Mouse (Mus musculus) CH12.LX (cell line): ENCODE data around the gene Pxmp4. TPM values are rescaled to one million over a fixed set of nuclear protein-coding genes. Genes with fewer than 3 reads are reported as not detected.

Source experiments
- DNase-seq: peaks from one replicate; pipeline ENCODE4 v3.0.0-alpha.2; 2013; ENCODE audit errors: extremely low read depth
- H3K27ac ChIP-seq: 2 replicates; pipeline ENCODE4 v1.5.1; 2012; ENCODE audit warnings: low read depth, mild to moderate bottlenecking, control low read depth, moderate library complexity; ENCODE audit not compliant: insufficient read depth
- H3K27me3 ChIP-seq: replicated peaks from 2 replicates; pipeline ENCODE3; 2012; ENCODE audit warnings: inconsistent platforms
- H3K36me3 ChIP-seq, 2 experiments: replicated peaks in 1 of 2; 2 replicates each; pipeline versions ENCODE3 to v1.6.1; 2012; ENCODE audit warnings: inconsistent platforms in 1 of 2, low read length in 1 of 2, mild to moderate bottlenecking in 1 of 2, mixed read lengths in 1 of 2, moderate library complexity in 1 of 2; ENCODE audit not compliant: control insufficient read depth in 1 of 2, insufficient read depth in 1 of 2
- H3K4me1 ChIP-seq, 2 experiments: 2 replicates each; pipeline ENCODE4 v1.6.1; 2012; ENCODE audit warnings: inconsistent platforms in 1 of 2, moderate library complexity in 1 of 2; ENCODE audit not compliant: insufficient read depth in 2 of 2, control insufficient read depth in 1 of 2
- H3K4me2 ChIP-seq: 2 replicates; pipeline ENCODE4 v1.6.1; 2012; ENCODE audit warnings: low read depth, mild to moderate bottlenecking, control low read depth; ENCODE audit not compliant: poor library complexity, insufficient read depth, severe bottlenecking
- H3K4me3 ChIP-seq, 3 experiments: fragments of 150-350 bp in 1 of 3; sonication (generic) in 1 of 3; replicated peaks in 1 of 3; 2 replicates each; pipeline versions ENCODE3 to v1.5.1; 2011 to 2012; ENCODE audit warnings: low read depth in 2 of 3, low read length in 2 of 3, mild to moderate bottlenecking in 2 of 3, moderate library complexity in 2 of 3, control low read depth in 1 of 3, improper control_type of control experiment in 1 of 3, inconsistent platforms in 1 of 3, mixed read lengths in 1 of 3; ENCODE audit not compliant: poor library complexity in 1 of 3
- H3K79me2 ChIP-seq: replicated peaks from 2 replicates; pipeline ENCODE4 v1.6.1; 2012; ENCODE audit warnings: mild to moderate bottlenecking, moderate library complexity; ENCODE audit not compliant: control insufficient read depth, poor library complexity, insufficient read depth, severe bottlenecking; ENCODE audit errors: extremely low read depth
- H3K9ac ChIP-seq: 2 replicates; pipeline ENCODE4 v1.6.1; 2012; ENCODE audit warnings: low read depth, mild to moderate bottlenecking, control low read depth, moderate library complexity; ENCODE audit not compliant: insufficient read depth
- H3K9me3 ChIP-seq: replicated peaks from 2 replicates; pipeline ENCODE3; 2012; ENCODE audit warnings: low read length, inconsistent platforms, mixed read lengths
- BHLHE40 ChIP-seq: IDR thresholded peaks from 2 replicates; pipeline ENCODE4 v1.6.1; 2011; ENCODE audit warnings: mild to moderate bottlenecking, low read depth, low read length, improper control_type of control experiment
- CHD1 ChIP-seq: IDR thresholded peaks from 2 replicates; pipeline ENCODE4 v1.6.1; 2012; ENCODE audit warnings: low read depth, low read length, improper control_type of control experiment, inconsistent platforms
- E2F4 ChIP-seq: IDR thresholded peaks from 2 replicates; pipeline ENCODE4 v1.6.1; 2011; ENCODE audit warnings: low read depth, low read length, improper control_type of control experiment; ENCODE audit not compliant: insufficient replicate concordance
- EP300 ChIP-seq: IDR thresholded peaks from 2 replicates; pipeline ENCODE4 v1.6.1; 2011; ENCODE audit warnings: low read length, improper control_type of control experiment
- GABPA ChIP-seq: IDR thresholded peaks from 2 replicates; pipeline ENCODE4 v1.6.1; 2012; ENCODE audit warnings: low read depth, low read length, improper control_type of control experiment, inconsistent platforms; ENCODE audit not compliant: insufficient replicate concordance
- JUN ChIP-seq: IDR thresholded peaks from 2 replicates; pipeline ENCODE4 v1.6.1; 2011; ENCODE audit warnings: low read depth, mild to moderate bottlenecking, low read length, improper control_type of control experiment, moderate library complexity; ENCODE audit not compliant: insufficient read depth
- JUND ChIP-seq: conservative IDR thresholded peaks from 2 replicates; pipeline ENCODE4 v1.6.1; 2011; ENCODE audit warnings: low read depth, low read length, improper control_type of control experiment
- MAFK ChIP-seq: IDR thresholded peaks from 2 replicates; pipeline ENCODE4 v1.6.1; 2011; ENCODE audit warnings: low read length, improper control_type of control experiment; ENCODE audit not compliant: insufficient replicate concordance
- MAX ChIP-seq: IDR thresholded peaks from 2 replicates; pipeline ENCODE4 v1.6.1; 2011; ENCODE audit warnings: low read length, improper control_type of control experiment
- MXI1 ChIP-seq: IDR thresholded peaks from 2 replicates; pipeline ENCODE4 v1.6.1; 2011; ENCODE audit warnings: mild to moderate bottlenecking, low read depth, low read length, improper control_type of control experiment
- MYC ChIP-seq: IDR thresholded peaks from 2 replicates; pipeline ENCODE4 v1.6.1; 2011; ENCODE audit warnings: low read depth, mild to moderate bottlenecking, improper control_type of control experiment, low read length
- NRF1 ChIP-seq: IDR thresholded peaks from 2 replicates; pipeline ENCODE4 v1.6.1; 2014; ENCODE audit warnings: low read depth, mild to moderate bottlenecking, inconsistent platforms, low read length, improper control_type of control experiment, moderate library complexity
- PAX5 ChIP-seq: IDR thresholded peaks from 2 replicates; pipeline ENCODE4 v1.6.1; 2012; ENCODE audit warnings: low read length, inconsistent platforms, mixed read lengths
- POLR2A ChIP-seq: IDR thresholded peaks from 2 replicates; pipeline ENCODE4 v1.6.1; 2011; ENCODE audit warnings: low read depth, mild to moderate bottlenecking, improper control_type of control experiment, low read length
- POLR2AphosphoS2 ChIP-seq: IDR thresholded peaks from 2 replicates; pipeline ENCODE4 v1.6.1; 2011; ENCODE audit warnings: low read depth, low read length, improper control_type of control experiment
- SIN3A ChIP-seq: IDR thresholded peaks from 2 replicates; pipeline ENCODE4 v1.6.1; 2012; ENCODE audit warnings: low read length, improper control_type of control experiment, inconsistent platforms
- TCF12 ChIP-seq: IDR thresholded peaks from 2 replicates; pipeline ENCODE4 v1.6.1; 2014; ENCODE audit warnings: low read depth, mild to moderate bottlenecking, inconsistent platforms, low read length, improper control_type of control experiment
- USF1 ChIP-seq: IDR thresholded peaks from 2 replicates; pipeline ENCODE4 v1.6.1; 2014; ENCODE audit warnings: low read depth, mild to moderate bottlenecking, inconsistent platforms, low read length, improper control_type of control experiment
- USF2 ChIP-seq: conservative IDR thresholded peaks from 2 replicates; pipeline ENCODE4 v1.6.1; 2011; ENCODE audit warnings: low read depth, low read length, improper control_type of control experiment
- ZC3H11A ChIP-seq: IDR thresholded peaks from 2 replicates; pipeline ENCODE4 v1.6.1; 2012; ENCODE audit warnings: low read depth, mild to moderate bottlenecking, inconsistent platforms, low read length, improper control_type of control experiment
- ZKSCAN1 ChIP-seq: IDR thresholded peaks from 2 replicates; pipeline ENCODE4 v1.6.1; 2012; ENCODE audit warnings: low read depth, inconsistent platforms, low read length, improper control_type of control experiment, borderline replicate concordance
- ZMIZ1 ChIP-seq: IDR thresholded peaks from 2 replicates; pipeline ENCODE4 v1.6.1; 2012; ENCODE audit warnings: low read depth, mild to moderate bottlenecking, inconsistent platforms, low read length, improper control_type of control experiment
- ZNF384 ChIP-seq: IDR thresholded peaks from 2 replicates; pipeline ENCODE4 v1.6.1; 2012; ENCODE audit warnings: low read depth, low read length, improper control_type of control experiment, inconsistent platforms
- dilution Hi-C: fragments of 300-500 bp; cut with MboI; formaldehyde crosslinking; loops from 2 replicates; pipeline ENCODE4 v1.14.3; 2020; ENCODE audit warnings: low sequenced_read_pairs; ENCODE audit not compliant: extremely low pct_unique_long_range_greater_than_20kb, extremely low pct_ligation_motif_present
- in situ Hi-C: fragments of 300-500 bp; cut with MboI; formaldehyde crosslinking; loops from 3 replicates; pipeline ENCODE4 v1.14.3; 2019; ENCODE audit warnings: low sequenced_read_pairs, low pct_ligation_motif_present, low pct_unique_long_range_greater_than_20kb, mixed read lengths
- polyA plus RNA-seq: library from polyadenylated mRNA; unstranded; fragments of >175 nt; gene quantifications from 2 replicates; pipeline ENCODE4 v1.2.1, GENCODE M21; 2012; ENCODE audit warnings: low read depth; ENCODE audit not compliant: insufficient read length
- total RNA-seq, 2 experiments: library from RNA; depleted of rRNA; stranded (reverse); fragments of 300-350 nt in 1 of 2; fragments of >200 nt in 1 of 2; gene quantifications; 2 replicates each; pipeline ENCODE4 v1.2.3; 2012 to 2014

The Pxmp4 gene
- total and polyA plus RNA-seq, 3 experiments, result 6.0 to 9.4 (median 7.6) TPM

DNA sequence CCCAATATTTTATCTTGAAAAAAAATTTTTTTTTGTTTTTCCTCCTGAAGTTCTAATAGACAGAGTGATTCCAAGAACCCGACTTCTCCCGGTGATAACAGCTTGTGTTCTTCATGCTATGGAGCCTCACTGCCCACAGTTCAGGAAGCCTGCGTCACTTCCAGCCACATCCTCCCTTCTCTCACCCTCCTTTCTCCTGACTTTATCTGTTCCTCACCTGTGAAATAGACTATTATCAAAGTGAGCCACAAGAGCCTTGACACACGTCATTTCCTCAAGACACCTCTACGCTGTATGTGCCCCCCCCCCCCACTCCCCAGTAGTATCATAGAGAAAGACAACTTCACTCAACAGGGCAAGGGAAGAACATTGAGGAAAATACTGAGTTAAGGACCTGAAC is 12.2 kb upstream of the Pxmp4 start:
- in situ Hi-C loops, result no loop called here
- Histone ChIP-seq H3K4me3 (no peak overlapping the region), H3K27ac (no peak overlapping the region), H3K4me2 (no peak overlapping the region), H3K79me2 (no peaks in the 10 kb centered on the region), H3K4me1 (peaks cover 0 to 9% of the 10 kb centered on the region in 2 experiments; a peak in 3 of 4 replicates), H3K9me3 (no peaks in the 10 kb centered on the region), H3K36me3 (no peaks in the 10 kb centered on the region), H3K9ac (no peak overlapping the region), H3K27me3 (no peaks in the 10 kb centered on the region)
- no peak for DNase-seq
- dilution Hi-C loops, result no loop called here
- no peak for TF ChIP-seq TCF12
- TF ChIP-seq ZMIZ1, result no peak
- TF ChIP-seq BHLHE40, result no peak
- TF ChIP-seq CHD1, result no peak
- TF ChIP-seq POLR2A, result no peak
- no peak for TF ChIP-seq GABPA
- TF ChIP-seq MYC, result no peak
- no peak for TF ChIP-seq EP300
- no peak for TF ChIP-seq SIN3A
- TF ChIP-seq POLR2AphosphoS2, result no peak
- no peak for TF ChIP-seq PAX5
- no peak for TF ChIP-seq ZNF384
- TF ChIP-seq MAFK, result no peak
- no peak for TF ChIP-seq NRF1
- TF ChIP-seq ZKSCAN1, result no peak
- no peak for TF ChIP-seq USF2
- no peak for TF ChIP-seq USF1

DNA sequence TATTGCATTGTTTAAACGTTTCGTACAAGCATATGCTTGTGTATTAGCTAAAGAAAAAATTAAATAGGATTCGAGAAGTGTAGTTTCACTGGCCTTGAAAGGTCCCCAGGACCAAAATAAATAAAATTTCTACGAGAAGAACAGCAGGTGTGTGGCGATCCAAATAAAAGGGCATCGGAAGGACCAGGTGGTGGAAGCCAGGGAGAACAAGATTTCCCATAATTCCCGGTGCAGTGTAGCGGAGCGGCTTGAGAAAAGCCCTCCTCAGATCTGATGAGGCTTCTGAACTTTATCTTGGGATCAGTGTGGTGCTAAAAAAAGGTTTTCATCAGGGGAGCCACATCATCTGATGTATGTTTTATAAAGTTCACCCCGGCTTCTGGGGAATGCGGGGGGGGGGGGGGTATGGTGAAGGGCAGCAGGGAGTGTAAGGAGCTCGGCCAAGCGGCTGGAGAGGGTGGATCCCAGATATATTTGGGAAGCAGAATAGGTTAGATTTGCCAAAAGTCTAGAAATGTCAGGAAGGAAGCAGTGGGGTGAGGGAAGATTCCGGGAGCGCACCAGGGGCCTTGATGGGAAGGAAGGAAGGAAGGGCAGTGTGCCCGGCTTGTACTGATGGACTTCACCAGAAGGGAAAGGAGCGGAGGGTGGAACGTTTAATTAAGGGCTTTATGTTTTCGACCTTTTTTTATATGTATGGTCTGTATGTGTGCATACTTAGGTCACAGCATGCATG is 11.5 kb upstream of the Pxmp4 start:
- no peak overlapping the region for H3K4me3 ChIP-seq
- peaks cover 0 to 9% of the 10 kb centered on the region in 2 experiments; a peak in 3 of 4 replicates for H3K4me1 ChIP-seq
- no peaks in the 10 kb centered on the region for H3K36me3 ChIP-seq
- no peaks in the 10 kb centered on the region for H3K79me2 ChIP-seq
- no peak for DNase-seq
- no peak overlapping the region for H3K9ac ChIP-seq
- H3K9me3 ChIP-seq, result no peaks in the 10 kb centered on the region
- no peak overlapping the region for H3K4me2 ChIP-seq
- in situ Hi-C loops (no loop called here), dilution Hi-C loops (no loop called here)
- TF ChIP-seq MAX (no peak), CHD1 (no peak), E2F4 (no peak), ZC3H11A (no peak), TCF12 (no peak), MXI1 (no peak), JUND (no peak), EP300 (no peak), JUN (no peak), ZMIZ1 (no peak)
- no peaks in the 10 kb centered on the region for H3K27me3 ChIP-seq
- H3K27ac ChIP-seq, result no peak overlapping the region
